In genomic region chr3:86986490-86986889, GRCm38 (mm10) we compare ENCODE assay signal across 8 mouse cellular contexts. TPM values are rescaled to one million over a fixed set of nuclear protein-coding genes. Genes with fewer than 3 reads are reported as not detected.
DNase-seq lines count a peak whose midpoint lies in the region; ATAC-seq and TF ChIP-seq lines count a peak whose summit lies in the region.

No protein-coding gene starts in this region.

- H3K27ac ChIP-seq in spleen, adult 2 months (ENCODE audit: insufficient read depth, low read length) = no peak overlapping the region
- H3K27ac ChIP-seq in forebrain, embryonic 14.5 days (ENCODE audit: low read depth, low read length) = no peak overlapping the region
- no peak overlapping the region for H3K27ac ChIP-seq in limb, embryonic 14.5 days (replicated peaks; ENCODE audit: low read depth, low read length)
- H3K27ac ChIP-seq in neural tube, embryonic 14.5 days (ENCODE audit: low read depth, low read length) = no peak overlapping the region

- DNase-seq in spleen, adult 2 months (ENCODE audit: low read depth in 1 of 2, low spot score in 2 of 2) = no peak
- DNase-seq in spleen, adult 12 weeks (ENCODE audit: low spot score) = no peak
- peak; percentile 37 for DNase-seq in forebrain, embryonic 14.5 days (ENCODE audit: low spot score)
- peak; percentile 6 for DNase-seq in limb, embryonic 14.5 days (ENCODE audit: low spot score)
- DNase-seq in right cerebral cortex, adult 2 months (ENCODE audit: low spot score in 2 of 2) = no peak
- no peak for DNase-seq in layer of hippocampus, adult 18-20 months (ENCODE audit: low spot score in 2 of 2)
- no peak for DNase-seq in adrenal gland, postnatal 25 days

- no peaks in the 10 kb centered on the region for H3K36me3 ChIP-seq in spleen, adult 2 months (ENCODE audit: control insufficient read depth, insufficient read depth, low read length)
- no peaks in the 10 kb centered on the region for H3K36me3 ChIP-seq in forebrain, embryonic 14.5 days (ENCODE audit: control insufficient read depth, insufficient read depth, low read length)
- no peaks in the 10 kb centered on the region for H3K36me3 ChIP-seq in limb, embryonic 14.5 days (ENCODE audit: control insufficient read depth, insufficient read depth, low read length)
- H3K36me3 ChIP-seq in neural tube, embryonic 14.5 days (ENCODE audit: control insufficient read depth, insufficient read depth, low read length) = no peaks in the 10 kb centered on the region

- no peaks in the 10 kb centered on the region for H3K27me3 ChIP-seq in spleen, adult 2 months (ENCODE audit: control insufficient read depth, insufficient read depth, low read length)
- no peaks in the 10 kb centered on the region for H3K27me3 ChIP-seq in forebrain, embryonic 14.5 days (replicated peaks; ENCODE audit: control insufficient read depth, insufficient read depth, low read length)
- no peaks in the 10 kb centered on the region for H3K27me3 ChIP-seq in limb, embryonic 14.5 days (ENCODE audit: control insufficient read depth, insufficient read depth, low read length)
- no peaks in the 10 kb centered on the region for H3K27me3 ChIP-seq in neural tube, embryonic 14.5 days (ENCODE audit: control insufficient read depth, insufficient read depth, low read length)

- peak; percentile 37; the same call in 1 of the 2 replicates for ATAC-seq in forebrain, embryonic 14.5 days
- peak; percentile 53; the same call in 1 of the 2 replicates for ATAC-seq in limb, embryonic 14.5 days (ENCODE audit: low FRiP score, low read depth)
- ATAC-seq in neural tube, embryonic 14.5 days (ENCODE audit: low read depth) = no peak

- H3K9me3 ChIP-seq in forebrain, embryonic 14.5 days (replicated peaks; ENCODE audit: control insufficient read depth, low read length) = no peaks in the 10 kb centered on the region
- no peaks in the 10 kb centered on the region for H3K9me3 ChIP-seq in limb, embryonic 14.5 days (ENCODE audit: control insufficient read depth, low read length)
- no peaks in the 10 kb centered on the region for H3K9me3 ChIP-seq in neural tube, embryonic 14.5 days (ENCODE audit: control insufficient read depth, low read length)

- no peak for TF ChIP-seq POLR2A in spleen, adult 2 months (IDR thresholded peaks at IDR 0.05; ENCODE audit: low read depth, low read length)
- TF ChIP-seq POLR2A in limb, embryonic 14.5 days (IDR thresholded peaks at IDR 0.05; ENCODE audit: borderline replicate concordance, extremely low read depth, insufficient read depth, insufficient read length) = 0 out of 2 replicates have a peak, but pooled peaks have one; percentile 21

- TF ChIP-seq CTCF in spleen, adult 2 months (IDR thresholded peaks at IDR 0.05; ENCODE audit: extremely low read depth, insufficient read depth, insufficient read length, insufficient replicate concordance) = no peak

- peak overlapping the region; percentile 60 for H3K4me3 ChIP-seq in spleen, adult 2 months (ENCODE audit: extremely low read depth, insufficient read depth, insufficient read length)
- H3K4me3 ChIP-seq in forebrain, embryonic 14.5 days (ENCODE audit: low read depth, low read length) = peak overlapping the region; percentile 20; the same call in 1 of the 2 replicates
- peak overlapping the region; percentile 27 for H3K4me3 ChIP-seq in limb, embryonic 14.5 days (replicated peaks; ENCODE audit: low read length)
- no peak overlapping the region for H3K4me3 ChIP-seq in neural tube, embryonic 14.5 days (ENCODE audit: low read depth, low read length)

- H3K9ac ChIP-seq in forebrain, embryonic 14.5 days (ENCODE audit: low read length) = peak overlapping the region; percentile 56; the same call in 1 of the 2 replicates
- H3K9ac ChIP-seq in limb, embryonic 14.5 days (ENCODE audit: low read depth, low read length, severe bottlenecking) = peak overlapping the region; percentile 54
- H3K9ac ChIP-seq in neural tube, embryonic 14.5 days (replicated peaks; ENCODE audit: low read depth, low read length) = 0 out of 2 replicates have a peak overlapping the region, but pooled peaks have one; percentile 11

- WGBS in spleen, adult 2 months = 24% methylated on average over 12 of the region's 12 CpGs
- WGBS in forebrain, embryonic 14.5 days = 3% methylated on average over 12 of the region's 12 CpGs
- 24% methylated on average over 12 of the region's 12 CpGs for WGBS in limb, embryonic 14.5 days
- WGBS in neural tube, embryonic 14.5 days = 13% methylated on average over 12 of the region's 12 CpGs

- H3K4me2 ChIP-seq in forebrain, embryonic 14.5 days (ENCODE audit: low read length) = peak overlapping the region; percentile 52
- H3K4me2 ChIP-seq in limb, embryonic 14.5 days (replicated peaks; ENCODE audit: low read depth, low read length, severe bottlenecking) = peak overlapping the region; percentile 44
- H3K4me2 ChIP-seq in neural tube, embryonic 14.5 days (ENCODE audit: low read depth, low read length) = peak overlapping the region; percentile 39

- no peaks in the 10 kb centered on the region for H3K4me1 ChIP-seq in spleen, adult 2 months (ENCODE audit: control insufficient read depth, insufficient read depth, insufficient read length)
- H3K4me1 ChIP-seq in forebrain, embryonic 14.5 days (ENCODE audit: control insufficient read depth, insufficient read depth, low read length) = peaks cover 4% of the 10 kb centered on the region; the same call in 1 of the 2 replicates
- no peaks in the 10 kb centered on the region for H3K4me1 ChIP-seq in limb, embryonic 14.5 days (ENCODE audit: control insufficient read depth, insufficient read depth, low read length)
- no peaks in the 10 kb centered on the region for H3K4me1 ChIP-seq in neural tube, embryonic 14.5 days (ENCODE audit: control insufficient read depth, insufficient read depth, low read length)

RNA-seq across cellular contexts. Expression of gene Cd1d1, which starts 12.8 kb away (rescaled TPM):
- polyA plus RNA-seq in spleen, adult 2 months (2012; rRNA removed) = 35.1 and 45.6 TPM in 2 replicates
- 35.7 and 38.5 TPM in 2 replicates for polyA plus RNA-seq in forebrain, embryonic 14.5 days (2014; fragmentation: Nextera tagmentation; extraction: Ambion mirVana)
- polyA plus RNA-seq in limb, embryonic 14.5 days (2012; rRNA removed) = 34.0 and 39.6 TPM in 2 replicates
- polyA plus RNA-seq in limb, embryonic 14.5 days (2014; fragmentation: Nextera tagmentation; extraction: Ambion mirVana) = 17.2 and 28.0 TPM in 2 replicates
- polyA plus RNA-seq in neural tube, embryonic 14.5 days (2014; fragmentation: Nextera tagmentation; extraction: Ambion mirVana) = 52.4 and 58.7 TPM in 2 replicates
- total RNA-seq in layer of hippocampus, adult 18-20 months (2021) = 1 to 10 TPM in 1 of 2 experiments, under 1 TPM in 1; 0.89 to 1.0 TPM
- total RNA-seq in adrenal gland, postnatal 25 days (2021) = 306 and 446 TPM in 2 replicates

Comparison
In these comparisons a context has a peak if more than half of its experiments do, and no peak if none do; other contexts are left out.
1. DNase-seq: peak in forebrain, embryonic 14.5 days (single experiment) and limb, embryonic 14.5 days (single experiment); none in spleen, adult 2 months (0 of 2), spleen, adult 12 weeks (single experiment), right cerebral cortex, adult 2 months (0 of 2), layer of hippocampus, adult 18-20 months (0 of 2) and adrenal gland, postnatal 25 days (single experiment).
2. Peak in every context shown above with its lines, with median percentiles within 50 percentile points of each other: H3K4me2 ChIP-seq and H3K9ac ChIP-seq.